Mouse (Mus musculus) cerebral cortex, adult 2 months (tissue): ENCODE measurements around the gene Tlx3.

ENCODE experiments used
- WGBS: fragments of 180-500 bp; shearing (Covaris S2); methylation state at CpG from one replicate; pipeline ENCODE4 v1.1.7; 2018; 5-methylcytosine and 5-hydroxymethylcytosine counted together

Tlx3 gene

DNA sequence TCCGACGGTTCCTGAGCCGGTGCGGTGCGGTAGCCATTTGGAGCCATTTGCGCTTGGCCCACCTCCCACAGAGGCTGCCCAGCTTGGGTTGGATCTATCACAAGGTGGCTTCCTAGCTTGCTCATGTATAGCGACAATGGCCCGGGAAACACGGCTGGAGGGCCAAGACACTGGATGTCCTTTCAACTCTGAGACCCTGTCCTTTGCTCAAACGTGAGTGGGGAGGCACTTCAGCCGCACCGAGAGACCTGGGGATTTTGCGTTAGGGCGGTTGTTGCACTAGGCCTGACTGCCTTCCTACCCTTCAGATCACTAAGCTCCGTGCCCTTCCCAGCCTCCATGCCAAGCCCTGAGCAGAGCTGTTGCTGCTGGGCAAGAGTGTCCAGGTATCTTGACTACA lies 5.7 kb downstream of the Tlx3 start:
- 22% methylated on average over 15 of the region's 15 CpGs for WGBS

DNA sequence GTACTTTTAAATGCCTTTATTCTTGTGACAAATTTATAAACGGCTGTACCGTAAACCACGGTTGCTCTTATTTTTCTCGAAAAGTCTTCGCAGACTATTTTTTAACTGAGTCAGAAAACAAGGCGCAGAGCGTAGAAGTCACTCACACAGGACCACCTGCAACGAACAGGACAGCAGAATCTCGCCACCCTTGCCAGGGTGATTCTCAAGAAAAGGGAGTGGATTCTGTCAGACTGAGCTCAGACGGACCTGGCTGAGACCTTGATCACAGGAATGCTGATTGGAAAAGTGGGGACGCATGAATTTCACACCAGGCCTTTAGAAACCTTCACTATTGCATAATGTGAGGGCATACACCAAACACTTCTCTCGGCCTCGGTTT lies 6.3 kb downstream of the Tlx3 start:
- WGBS, result 32% methylated on average over 13 of the region's 13 CpGs

DNA sequence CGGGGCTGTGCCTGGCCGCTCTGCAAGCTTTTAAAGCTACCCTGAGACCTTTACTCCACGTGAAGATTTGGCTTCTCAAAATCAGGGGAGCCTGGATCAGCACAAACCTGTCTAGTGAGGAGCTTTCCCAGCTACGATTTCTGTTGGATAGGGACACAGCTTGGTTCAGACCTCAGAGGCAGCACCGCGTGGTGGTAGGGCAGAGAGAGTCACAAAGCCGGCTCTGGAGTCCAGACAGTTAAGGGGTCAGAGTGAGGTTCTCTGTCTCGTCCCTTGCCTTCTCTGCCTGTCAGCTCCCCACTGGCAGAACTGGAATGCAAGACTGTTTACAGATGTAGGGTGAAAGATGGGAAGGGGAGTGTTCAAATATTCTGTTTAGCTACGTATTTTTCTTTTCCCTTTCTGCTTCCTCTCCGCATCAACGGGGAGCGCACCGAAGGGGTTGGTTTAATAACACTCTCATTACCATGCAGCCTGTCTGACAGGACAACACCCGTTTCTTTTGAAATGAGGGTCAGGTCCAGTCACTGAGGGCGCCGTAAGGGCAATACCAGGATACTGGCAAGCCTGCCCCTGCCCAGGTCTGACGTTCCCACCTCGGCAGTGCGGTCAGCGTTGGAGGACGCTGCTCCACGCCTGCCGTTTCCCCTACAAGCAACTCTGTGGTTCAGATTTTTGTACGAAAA lies 6.8 kb downstream of the Tlx3 start:
- 11% methylated on average over 24 of the region's 24 CpGs for WGBS

DNA sequence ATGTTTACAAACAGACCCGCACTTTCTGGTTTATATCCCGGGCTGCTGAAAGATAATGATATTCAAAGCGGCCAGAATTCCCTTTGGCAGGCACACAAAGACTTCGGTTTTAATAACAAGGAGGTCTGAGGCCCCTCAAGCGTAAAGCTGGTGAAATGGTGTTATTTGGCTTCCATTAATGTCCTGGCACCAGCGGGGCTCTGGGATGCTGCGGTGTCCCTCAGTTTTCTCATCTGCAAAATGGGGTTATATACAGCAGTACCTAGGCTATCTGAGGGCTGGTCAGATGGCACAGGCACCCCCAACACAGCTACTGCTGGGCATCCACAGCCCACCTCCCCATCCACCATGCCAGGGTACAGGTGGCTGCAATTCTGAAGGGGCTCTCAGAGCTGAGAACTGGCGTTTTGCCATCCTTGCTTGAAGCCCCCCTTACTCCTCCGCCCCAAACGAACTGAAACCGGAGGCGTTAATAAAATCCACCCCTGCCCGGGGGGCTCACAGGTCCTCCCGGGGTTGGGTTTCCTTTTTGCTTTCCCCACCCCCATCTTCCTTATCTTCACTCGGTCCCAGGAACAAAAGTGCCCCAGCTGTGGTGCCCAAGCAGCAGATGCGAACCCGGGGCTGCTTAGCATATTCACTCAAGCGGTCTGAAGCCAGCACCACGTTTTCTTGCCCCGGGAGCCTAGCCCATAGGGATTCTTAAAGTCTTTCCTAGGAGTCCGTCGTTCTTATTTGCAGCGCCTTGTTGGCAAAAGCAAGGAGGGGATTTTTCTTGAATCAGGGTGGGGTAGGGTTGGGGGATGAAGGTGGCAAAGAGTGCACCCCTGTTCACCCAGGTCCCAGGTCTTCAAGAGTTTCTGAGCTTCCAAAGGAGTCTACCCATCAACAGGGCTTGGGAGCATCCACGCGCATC lies 7.6 kb downstream of the Tlx3 start:
- WGBS, result 11% methylated on average over 25 of the region's 25 CpGs

DNA sequence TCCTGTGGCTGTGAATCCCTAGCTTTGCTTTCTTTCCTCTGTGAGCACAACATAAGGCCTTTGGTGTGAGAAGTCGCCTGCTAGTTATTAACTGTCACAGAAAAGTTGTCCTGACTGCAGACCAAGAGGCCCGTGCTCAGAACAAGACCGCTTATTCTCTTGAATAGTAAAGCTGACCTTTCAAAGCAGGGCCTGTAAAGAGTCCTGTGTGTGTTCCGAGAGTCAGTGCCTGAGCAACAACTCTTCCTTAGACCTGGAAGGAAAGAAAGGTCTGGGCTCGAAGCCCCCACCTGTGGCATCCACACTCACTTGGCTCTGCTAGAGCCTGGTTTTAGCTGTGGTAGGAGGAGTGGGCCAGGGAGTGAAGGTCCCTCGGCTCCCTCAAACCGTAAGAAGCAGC lies 8.3 kb downstream of the Tlx3 start:
- 63% methylated on average over 7 of the region's 7 CpGs for WGBS

DNA sequence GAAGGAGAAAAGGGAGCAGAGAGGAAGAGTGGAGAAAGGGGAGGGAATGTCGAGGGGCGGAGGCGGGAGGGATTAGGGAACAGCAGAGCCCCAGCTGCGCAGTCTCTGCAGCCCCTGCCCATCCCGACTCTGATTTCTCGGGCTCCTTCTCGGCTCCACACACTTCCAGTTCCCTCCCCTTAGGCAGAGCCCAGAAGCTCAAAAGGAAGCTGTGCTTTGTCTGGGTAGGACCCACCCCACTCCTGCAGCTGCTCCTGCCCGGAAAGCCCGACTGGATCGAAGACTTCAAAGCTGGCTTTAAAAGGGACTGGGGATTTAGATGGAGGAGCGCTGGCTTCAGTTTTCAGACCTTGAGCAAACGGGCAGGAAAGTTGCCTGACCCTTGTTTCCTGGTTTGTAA lies 9.7 kb downstream of the Tlx3 start:
- 11% methylated on average over 12 of the region's 12 CpGs for WGBS

DNA sequence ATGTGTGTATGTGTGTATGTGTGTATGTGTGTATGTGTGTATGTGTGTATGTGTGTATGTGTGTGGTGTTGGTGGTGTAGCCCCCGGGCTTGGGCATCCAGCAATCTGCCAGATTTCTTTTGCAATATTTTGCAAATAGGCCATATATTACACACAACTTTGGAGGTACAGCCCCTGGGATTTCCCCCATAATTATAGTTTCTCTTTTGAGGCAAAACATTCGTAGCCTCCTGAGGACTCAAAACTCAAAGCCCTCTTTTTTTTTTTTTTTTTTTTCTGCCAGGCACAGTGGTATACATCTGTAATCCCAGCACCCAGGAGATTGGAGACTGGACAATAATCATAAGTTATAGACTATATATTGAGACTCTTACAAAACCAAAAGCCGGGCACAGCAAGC lies 21.6 kb downstream of the Tlx3 start:
- 94% methylated on average over 3 of the region's 3 CpGs for WGBS

DNA sequence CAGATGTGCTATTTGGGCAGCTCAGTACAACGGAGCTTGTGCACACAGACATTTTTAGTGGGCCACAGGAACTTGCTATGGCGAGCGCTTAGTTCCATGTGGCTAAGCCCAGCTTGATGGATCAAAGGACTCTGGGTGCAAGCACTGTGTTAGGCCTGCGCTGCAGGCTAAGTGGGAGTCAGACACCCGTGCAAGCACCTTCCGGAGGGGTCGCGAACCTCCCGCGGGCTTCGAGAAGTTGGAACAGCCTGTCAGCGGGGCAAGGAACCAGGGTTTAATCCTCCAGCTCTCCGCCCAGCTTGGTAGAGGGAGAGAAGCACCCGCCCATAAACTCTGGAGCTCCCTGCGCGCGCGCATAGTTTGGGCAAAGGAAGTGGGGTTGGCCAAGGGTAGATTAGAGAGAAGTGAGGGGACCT lies 22.7 kb downstream of the Tlx3 start:
- WGBS, result 28% methylated on average over 18 of the region's 18 CpGs

DNA sequence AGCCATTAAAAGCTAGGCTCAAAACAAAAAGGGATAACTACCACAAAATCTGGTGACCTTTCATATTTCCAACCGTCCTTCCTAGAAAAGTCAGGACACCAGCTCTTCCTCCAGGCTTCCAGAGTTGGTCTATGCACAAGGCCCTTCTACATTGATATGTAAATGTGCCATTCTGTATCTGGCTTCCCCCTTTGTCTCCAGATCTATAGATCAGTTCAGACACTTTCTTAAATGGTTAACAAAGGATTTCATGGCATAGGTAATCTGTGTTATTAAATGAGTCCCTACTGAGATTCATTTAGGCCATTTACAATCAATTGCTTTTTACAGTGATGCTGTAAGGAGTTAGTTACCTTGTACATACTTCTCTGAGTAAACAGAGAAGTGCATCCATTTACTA lies 23.6 kb downstream of the Tlx3 start:
- 74% methylated on average over 1 of the region's 1 CpGs for WGBS

DNA sequence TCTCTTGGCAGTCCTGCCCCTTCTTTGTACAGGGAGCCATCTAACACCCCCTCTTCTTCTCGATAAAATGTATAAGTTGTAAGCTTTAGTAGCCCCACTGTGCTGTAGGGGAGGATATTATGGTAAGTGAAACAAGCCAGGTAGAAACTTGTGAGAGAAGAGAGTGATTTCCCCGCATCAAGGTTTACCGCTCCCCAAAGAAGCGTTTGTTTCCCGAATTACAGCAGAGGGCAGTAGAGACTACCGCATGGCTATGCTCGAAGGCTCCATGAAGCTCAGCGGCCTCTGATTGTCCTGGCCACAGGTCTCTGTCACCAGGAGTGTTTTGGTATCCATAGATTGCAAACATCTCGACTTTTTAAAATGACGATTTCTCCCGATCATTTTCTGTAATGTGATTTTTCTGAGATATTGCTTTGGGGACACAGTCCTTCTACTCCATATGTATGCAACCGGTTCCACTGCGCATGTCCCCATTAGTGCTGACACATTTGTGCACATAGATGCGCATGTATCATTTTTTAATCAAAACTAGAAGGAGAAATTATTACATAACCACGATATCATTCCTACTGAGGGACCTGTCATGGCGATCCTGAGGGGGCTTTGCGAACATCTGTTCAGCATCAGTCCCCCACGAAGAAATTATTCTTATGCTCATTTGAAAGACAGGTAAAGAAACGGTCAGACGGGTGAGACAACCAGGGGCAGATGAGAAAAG lies 26.7 kb downstream of the Tlx3 start:
- 35% methylated on average over 20 of the region's 20 CpGs for WGBS

DNA sequence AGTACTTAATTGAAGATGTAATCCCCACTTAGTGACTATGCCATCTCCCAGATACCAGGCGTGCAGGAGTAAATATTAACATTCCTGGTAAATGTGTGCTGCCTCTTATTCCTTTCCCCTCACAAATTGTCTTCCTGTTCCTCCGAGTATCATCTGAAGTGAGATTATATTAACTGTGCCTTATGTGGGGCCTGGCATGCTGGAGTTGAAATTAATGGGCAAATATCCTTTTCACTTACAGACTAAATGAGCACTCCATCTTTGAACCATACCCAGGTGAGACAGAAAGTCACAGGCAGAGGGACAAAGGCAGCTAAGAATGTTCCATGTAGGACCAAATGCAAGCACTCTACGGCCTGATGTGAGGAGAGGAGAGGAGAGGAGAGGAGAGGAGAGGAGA lies 27.6 kb downstream of the Tlx3 start:
- 80% methylated on average over 3 of the region's 3 CpGs for WGBS

DNA sequence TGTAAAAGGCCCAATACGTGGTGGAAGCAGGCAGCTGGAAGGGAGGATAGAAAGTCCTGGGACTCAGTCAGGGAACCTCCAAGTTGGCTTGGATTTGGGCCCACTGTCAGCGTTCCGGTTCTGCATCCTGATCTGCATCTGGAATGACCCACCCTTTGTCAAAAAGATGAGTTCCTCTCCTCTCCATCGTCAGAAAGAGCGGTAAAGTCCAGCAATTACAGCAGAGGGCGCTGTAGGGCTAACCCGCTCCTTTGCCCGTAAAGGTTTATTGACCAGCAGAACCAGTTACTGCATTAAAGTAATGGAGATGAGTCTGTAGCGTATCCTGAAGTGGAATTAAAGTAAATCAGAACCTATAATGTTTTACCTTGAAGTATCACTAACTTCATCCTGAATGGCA lies 32.9 kb downstream of the Tlx3 start:
- WGBS, result 23% methylated on average over 9 of the region's 9 CpGs

DNA sequence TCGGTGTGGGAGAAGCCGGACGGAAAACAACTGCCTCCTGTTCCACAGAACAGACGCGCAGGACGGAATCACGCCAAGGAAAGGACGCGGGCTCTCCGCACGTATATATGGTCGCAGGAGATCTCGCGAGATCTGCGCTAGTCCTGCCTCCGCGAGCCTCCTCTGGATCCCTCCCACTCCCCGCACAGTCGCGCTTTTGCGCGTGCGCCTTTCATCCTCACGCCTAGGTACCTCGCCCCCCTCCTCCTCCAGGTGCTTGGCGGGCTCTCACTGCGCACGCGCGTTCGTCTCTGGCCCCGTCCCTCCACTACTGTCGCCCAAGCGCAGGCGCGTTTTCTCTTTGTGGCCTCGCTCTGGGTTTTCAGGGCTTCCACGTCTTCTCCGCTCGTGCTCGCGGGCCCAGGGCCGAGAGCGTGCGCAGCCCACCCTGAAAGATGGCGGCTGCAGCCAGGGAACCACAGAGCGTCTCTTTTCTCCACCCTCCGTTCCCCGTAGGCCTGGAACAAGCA lies 40.3 kb downstream of the Tlx3 start, which contains the start of gene Npm1:
Npm1 (minus strand) TSS at position 209 of the 509 bp plus-strand sequence.
- WGBS, result 5% methylated on average over 49 of the region's 49 CpGs

DNA sequence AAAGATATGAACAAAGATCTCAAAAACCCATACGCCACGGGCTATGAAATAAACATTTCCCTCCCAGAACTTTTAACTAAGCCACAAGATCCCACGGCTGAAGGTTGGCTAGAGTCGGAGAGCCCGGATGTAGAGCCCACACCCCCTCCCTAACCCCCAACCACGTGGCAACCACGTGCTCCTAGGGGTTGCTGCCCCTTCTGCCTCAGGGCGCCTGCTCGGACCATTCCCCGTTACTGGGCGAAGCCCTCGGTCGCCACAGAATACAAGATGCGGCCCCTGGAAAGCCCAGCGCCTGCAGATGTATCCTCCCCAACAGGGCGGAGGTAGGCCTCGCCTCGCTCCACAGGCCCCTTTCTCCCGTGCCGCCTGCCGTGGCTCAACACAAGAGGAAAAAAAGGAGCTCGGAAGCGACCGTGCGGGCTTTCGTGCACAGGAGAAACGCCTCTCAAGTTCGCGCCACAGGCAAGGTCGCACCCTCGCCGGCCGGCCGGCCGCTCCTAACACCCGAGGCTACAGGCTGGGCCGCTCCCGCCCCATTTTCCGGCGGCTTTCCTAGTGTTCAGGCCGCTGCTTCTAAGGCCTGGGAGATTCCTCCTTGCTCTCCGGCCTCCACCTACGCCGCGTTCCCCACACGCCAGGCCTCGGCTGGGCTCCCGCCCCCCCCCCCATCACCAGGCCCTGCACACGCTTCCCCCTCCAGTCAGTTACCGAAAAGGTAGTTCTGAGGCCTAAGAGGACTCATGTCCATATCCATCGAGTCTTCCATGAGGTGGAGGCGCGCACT lies 41.0 kb downstream of the Tlx3 start:
- whole genome bisulfite sequencing, result 3% methylated on average over 53 of the region's 53 CpGs

DNA sequence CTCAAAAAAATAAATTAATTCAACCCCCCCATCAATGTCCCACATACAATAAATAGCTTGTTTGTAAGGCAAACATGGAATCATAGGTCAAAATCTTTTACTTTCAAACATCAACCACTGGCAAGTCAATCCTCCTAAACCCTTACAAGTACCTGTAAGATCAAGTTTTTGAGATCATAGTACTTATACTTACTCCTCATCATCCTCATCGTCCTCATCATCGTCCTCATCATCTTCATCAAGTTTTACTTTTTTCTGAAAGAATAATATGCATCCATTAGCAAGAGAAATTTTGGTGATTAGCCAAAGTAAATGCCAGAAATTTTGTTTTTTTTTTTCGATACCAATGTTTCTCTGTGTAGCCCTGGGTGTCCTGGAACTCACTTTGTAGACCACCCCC lies 43.6 kb downstream of the Tlx3 start:
- 92% methylated on average over 3 of the region's 3 CpGs for WGBS

DNA sequence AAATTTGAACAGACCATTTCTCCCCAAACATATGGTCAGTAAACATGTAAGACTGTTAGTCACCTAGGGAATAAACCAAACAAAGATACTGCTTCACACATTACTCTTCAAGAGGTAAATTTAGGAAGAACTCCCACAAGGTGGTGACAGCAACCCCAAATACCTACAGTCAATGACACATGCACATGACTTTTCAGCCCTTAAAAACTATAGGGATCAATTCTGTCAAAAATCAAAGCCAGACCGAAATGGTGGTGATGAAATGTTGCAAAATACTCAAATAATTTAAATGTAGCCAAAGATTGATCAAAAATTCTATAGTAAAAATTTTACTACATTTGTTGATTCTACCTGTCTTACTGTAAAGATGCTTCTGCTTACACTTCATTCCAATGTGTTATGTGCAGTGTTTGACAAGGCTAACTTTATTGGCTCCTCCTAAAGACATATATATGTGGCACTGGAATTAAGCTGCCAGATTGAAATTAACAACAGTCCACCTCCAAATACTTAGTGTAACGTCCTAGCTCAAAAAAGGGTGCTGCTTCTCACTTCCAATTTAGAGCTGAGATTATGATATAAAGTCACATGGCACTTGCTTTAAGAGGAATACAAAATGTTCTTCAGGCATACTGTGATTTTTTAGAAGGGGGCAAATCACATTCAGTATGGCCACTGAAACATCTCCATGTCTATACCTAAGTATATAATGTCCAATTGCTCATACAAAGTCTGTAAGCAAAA lies 45.8 kb downstream of the Tlx3 start:
- WGBS, result 73% methylated on average over 2 of the region's 2 CpGs

DNA sequence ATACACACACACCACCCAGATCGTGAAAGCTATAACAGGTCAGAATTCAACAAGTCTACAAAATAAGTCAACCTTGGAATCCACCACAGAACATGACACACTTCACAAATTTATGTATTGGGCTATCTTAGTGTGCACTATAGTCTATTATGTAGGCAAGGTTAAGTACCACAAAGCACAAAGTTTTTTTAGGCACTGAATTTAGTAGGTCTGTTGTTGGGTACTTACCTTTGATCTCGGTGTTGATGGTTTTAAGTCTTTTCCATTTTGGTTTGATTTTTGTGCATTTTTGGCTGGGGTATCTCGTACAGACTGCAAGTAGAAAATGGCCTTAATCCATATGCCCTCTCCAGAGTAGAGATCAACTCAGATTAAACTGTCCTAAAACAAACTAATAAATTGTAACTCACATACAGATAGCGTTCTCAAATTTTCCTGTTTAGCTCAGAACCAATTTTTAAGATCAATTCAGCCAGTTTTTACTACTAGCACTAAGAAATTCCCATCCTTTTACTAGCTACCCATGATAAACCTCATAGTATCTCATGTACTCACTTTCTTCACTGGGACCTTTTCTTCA lies 46.9 kb downstream of the Tlx3 start:
- WGBS, result 86% methylated on average over 4 of the region's 4 CpGs

DNA sequence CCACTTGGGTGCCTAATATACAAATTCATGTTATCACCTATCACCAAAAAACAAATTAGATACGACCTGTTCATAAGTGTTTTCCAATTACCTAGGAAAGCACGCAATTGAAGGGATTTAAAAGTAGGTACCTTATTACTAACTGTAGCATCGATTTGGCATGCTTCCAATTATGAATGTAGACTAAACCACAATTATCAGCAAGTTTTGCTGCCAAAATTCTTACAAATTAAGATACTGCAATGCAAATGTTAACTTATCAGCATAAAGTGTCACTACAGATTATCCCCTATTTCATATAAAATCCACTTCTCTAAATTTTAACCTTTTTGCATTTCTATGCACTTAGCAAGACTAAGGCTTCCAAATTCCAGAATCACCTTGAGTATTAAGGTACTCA lies 48.9 kb downstream of the Tlx3 start:
- 81% methylated on average over 3 of the region's 3 CpGs for WGBS

DNA sequence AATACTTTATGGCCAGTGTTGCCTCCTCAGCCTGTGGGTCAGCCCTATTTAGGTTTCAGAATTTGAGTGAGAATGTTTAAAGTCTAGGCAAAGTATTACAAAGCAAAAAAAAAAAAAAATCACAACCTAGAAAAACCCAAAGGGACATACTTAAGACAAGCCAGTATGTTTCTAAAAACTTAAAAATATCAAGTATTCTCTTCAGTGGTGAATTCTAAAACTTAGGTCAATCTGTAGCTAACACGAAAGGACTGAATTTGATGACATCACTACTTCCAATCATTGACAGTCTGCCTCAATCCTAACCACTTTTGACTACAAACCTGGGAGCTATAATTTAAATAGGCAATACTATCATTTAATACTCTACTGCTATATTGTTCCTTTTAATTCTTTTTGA lies 50.4 kb downstream of the Tlx3 start:
- WGBS, result 77% methylated on average over 1 of the region's 1 CpGs

DNA sequence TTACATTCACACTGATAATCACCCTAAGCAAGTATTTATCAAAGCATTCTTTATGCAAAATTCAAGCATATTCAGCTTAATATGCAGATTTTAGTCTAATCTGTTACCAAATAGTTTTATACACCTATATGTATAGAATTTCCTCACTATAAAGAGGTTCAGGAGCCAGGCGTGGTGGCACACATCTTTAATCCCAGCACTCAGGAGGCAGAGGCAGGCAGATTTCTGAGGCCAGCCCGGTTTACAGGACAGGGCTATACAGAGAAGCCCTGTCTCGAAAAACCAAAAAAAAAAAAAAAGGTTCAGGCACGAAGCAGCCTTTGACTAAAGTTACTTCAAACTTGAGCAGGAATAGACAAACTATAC lies 51.6 kb downstream of the Tlx3 start:
- WGBS, result 76% methylated on average over 4 of the region's 4 CpGs
